Mouse (Mus musculus): ENCODE results near the gene Ctcf.

DNA sequence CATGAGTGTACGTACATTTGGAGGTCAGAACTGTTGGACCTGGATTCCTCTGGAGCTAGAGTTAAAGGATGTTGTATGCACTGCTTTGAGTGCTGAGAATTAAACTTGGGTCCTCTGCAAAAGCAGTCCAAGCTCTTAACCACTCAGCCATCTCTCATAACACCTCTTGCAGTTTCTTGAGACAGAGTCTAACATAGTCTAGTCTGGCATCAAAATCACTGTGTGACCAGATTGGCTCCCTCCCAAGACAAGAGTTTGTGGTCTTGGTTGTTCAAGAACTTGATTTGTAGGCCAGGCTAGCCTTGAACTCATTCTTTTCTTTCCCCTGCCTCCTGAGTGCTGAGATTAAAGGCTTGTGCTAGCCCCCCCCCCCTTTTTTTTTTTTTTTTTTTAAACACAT, 12.6 kb downstream of the Ctcf start:
- TF ChIP-seq CTCF (IDR thresholded peaks at IDR 0.05) (no peak), POLR2A (IDR thresholded peaks at IDR 0.05; ENCODE audit: insufficient read depth, low read depth, low read length) (no peak), EP300 (IDR thresholded peaks at IDR 0.05; ENCODE audit: insufficient read depth, low read depth, low read length) (no peak)

All from heart, adult 2 months (tissue).